Mouse (Mus musculus): ENCODE data around the gene Olfr573-ps1.

Olfr573-ps1 gene

DNA sequence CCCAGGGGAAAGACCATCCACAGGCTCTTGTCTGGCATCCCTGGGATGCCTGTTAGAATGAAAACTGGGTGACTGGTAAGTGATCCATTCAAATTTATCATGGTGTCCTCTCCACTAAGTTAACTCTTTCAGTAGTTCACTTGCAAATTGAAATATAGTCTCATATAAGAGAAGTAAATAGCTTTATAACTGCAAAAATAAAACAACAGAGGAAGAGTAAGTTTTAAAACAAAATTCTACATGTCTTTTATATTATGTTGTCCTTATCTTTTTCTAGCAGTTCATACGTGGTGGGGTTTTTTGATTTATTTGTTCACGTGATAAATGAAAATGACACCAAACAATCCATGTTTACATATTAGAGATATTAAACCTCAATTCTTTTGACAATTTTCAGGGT is at the start of gene Olfr573-ps1:
Olfr573-ps1 (minus strand) TSS at position 101 of the 400 bp plus-strand sequence.
- DNase-seq, result no peak

- no peak for DNase-seq
These were observed 46.8 kb upstream of the Olfr573-ps1 start, which contains the start of gene Olfr578 for GRCm38 (mm10) chr7:102989224-102989623. Gene Olfr578, minus strand, starts transcription at chr7:102989324.

DNA sequence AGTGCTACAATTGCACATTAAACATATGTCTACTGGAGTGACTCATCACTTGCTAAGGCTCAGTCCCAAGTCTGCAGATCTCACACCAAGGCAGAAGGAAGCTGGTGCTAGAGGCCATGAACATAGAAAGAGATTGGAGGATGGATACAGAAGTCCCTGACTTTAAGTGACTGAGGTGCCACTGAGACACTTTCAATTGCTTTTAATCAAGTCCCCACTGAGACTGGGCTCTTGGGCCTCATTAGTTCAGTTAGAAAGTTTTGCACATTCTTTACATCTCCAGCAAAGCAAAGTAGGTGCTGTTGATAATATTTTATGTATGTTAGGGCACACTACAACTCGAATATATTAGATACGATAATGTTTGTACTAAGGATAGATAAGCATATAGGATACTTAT is 33.5 kb upstream of the Olfr573-ps1 start, which contains the start of gene Olfr577:
Olfr577 (minus strand) TSS at position 101 of the 400 bp plus-strand sequence.
- DNase-seq, result no peak

DNA sequence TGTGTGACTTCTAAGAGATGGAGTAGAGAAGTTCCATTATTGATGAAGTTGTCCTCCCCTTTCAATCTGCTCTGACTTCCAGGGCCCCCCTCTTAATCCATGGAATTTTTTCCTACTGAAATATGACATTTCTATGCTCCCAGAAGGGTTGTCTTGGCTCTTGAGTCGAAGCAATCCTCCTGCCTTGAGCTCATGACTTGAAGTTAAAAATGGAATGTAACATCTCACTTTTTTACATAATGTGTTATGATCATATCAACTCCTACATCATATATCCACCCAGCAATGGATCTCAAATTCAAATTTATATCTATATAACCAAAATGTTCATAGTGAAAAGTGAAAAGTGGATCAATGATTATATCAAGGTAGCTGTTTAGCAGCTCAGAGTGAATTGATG is 32.0 kb upstream of the Olfr573-ps1 start:
- no peak for DNase-seq

- no peak for DNase-seq
These were observed 20.0 kb upstream of the Olfr573-ps1 start, which contains the start of gene Olfr576 for GRCm38 (mm10) chr7:102962360-102962759. Gene Olfr576, plus strand, starts transcription at chr7:102962660.

DNA sequence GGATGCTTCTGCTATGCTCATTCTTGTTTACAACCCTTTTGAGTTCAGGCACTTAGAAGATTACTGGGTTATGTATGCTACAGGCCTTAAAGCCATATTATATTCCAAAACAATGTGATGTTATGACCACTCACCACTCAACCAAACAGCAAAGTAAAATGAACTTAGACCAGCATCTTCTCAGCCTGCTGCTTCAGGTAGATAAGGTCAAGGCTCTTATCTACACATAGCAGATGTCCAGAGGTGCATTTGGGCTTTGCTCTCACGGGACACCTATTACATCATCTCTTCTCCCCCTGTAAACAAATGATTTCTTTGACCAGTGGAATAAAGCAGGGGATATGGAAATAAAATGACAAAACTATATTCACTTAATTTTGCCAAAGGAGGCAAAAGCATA is 16.2 kb upstream of the Olfr573-ps1 start, which contains the start of gene Olfr575:
Olfr575 (minus strand) TSS at position 183 of the 400 bp plus-strand sequence.
- DNase-seq, result no peak

DNA sequence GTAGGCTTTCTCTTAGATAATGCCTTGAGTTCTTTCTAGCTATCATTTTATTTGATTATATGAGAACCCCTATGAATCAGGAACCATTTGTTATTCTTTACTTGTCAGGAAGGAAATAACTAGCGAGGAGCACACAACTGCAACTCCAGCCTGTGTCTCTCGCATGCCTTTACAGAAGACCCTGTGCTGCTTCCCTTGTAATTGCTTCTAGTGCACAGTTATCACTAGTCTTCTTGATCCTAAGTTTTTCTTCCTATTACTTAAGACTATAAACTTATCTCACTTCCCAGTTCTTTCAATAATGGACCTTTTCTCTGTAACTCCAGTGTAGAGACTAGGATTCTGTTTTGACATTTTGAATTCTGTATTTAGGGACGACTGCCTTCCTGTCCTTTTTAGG is 15.8 kb upstream of the Olfr573-ps1 start:
- DNase-seq, result no peak

GRCm38 (mm10) chr7:102950732-102951131 is 8.4 kb upstream of the Olfr573-ps1 start:
- DNase-seq, result no peak

GRCm38 (mm10) chr7:102948167-102948566 is 5.8 kb upstream of the Olfr573-ps1 start, which contains the start of gene Olfr574:
Gene Olfr574, plus strand, starts transcription at chr7:102948467.
- DNase-seq, result no peak

GRCm38 (mm10) chr7:102943417-102943816 is 1.0 kb upstream of the Olfr573-ps1 start:
- no peak for DNase-seq

DNA sequence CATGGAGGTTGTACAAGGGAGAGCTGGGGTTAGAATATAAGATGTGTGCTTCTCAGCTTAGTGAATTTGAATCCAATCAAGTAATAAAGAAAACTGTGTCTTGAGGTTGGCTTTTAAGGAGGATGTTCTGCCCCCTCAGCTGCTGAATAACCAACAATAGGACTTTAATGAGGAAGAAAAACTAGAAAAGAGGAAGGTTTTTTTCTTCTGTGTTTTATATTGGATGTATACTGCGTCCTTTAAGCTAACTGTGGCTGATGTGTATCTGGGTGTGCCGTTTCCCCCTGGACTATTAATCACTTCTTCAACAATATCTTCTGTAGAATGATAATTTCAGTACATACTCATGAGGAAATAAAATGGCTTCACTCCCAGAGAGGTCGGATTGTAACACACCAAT is 15.3 kb downstream of the Olfr573-ps1 start:
- no peak for DNase-seq

DNA sequence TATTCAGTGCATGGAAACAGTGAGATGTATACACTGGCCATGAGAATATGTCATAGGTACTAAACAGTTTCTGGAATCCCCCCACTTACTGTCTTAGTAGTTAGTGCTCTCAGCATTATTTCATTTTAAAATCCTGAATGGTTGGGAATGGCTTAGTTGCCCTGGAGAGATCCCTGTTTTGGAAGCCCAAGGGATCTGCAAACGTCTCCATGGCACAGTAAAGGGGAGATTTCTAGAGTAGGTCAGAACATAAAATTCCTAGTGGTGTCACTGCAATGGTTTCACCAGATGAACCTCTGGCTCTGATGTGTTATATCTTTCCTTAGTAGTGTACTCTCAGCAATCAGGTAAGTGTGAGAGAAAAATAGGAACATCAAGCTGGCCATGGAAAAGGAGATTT is 18.3 kb downstream of the Olfr573-ps1 start, which contains the start of gene Olfr572:
Olfr572 (plus strand) TSS at position 301 of the 400 bp plus-strand sequence.
- DNase-seq, result no peak

GRCm38 (mm10) chr7:102919632-102920031 is 22.7 kb downstream of the Olfr573-ps1 start:
- DNase-seq, result no peak

- no peak for DNase-seq
These were observed 25.1 kb downstream of the Olfr573-ps1 start, which contains the start of gene Olfr571 for GRCm38 (mm10) chr7:102917032-102917875. Gene Olfr571, minus strand, starts transcription at chr7:102917536.

DNA sequence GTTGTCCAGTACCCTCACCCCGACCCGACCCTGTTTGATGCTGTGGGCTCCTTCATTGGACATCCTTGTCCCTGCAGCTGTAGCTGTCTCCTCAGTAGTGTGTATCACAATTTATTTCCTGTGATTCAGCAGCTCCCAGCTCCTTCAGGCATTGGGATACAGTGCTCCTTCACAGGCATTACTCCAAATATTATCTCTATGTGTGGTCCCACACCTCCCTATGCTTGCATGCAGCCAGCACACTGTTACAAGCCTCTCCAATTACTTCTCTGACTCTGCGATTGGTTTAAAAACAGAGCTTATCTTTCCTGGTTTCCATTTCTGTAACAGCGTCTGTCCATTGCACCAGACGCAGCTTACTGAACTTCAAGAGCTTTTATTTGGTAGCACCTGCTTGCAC is 26.0 kb downstream of the Olfr573-ps1 start:
- DNase-seq, result no peak

DNA sequence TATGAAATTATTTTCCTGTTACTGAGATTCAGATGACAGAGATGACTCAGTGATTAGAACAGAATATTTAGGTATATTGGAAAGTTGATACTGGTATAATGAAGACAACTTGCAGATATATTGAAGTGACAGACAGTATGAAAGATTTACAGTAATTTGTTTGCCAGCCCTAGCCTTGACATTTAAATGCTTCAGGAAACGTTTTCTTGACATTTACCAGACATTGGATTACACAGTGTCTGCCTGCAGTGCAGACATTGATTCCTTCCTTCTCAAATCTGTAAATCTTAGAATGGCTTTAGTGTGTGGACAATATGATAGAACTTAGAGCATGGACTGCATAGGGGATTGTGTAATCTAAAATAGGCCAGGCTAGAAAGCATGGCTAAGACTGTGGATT is 27.1 kb downstream of the Olfr573-ps1 start:
- DNase-seq, result no peak

Measured in lung, postnatal 4 days (tissue).